Mouse (Mus musculus): ENCODE measurements around the gene Haus2. TPM values are rescaled to one million over a fixed set of nuclear protein-coding genes. Genes with fewer than 3 reads are reported as not detected.
"Not testable (repeated sequence)": the region's sequence is repeated elsewhere in the genome, so short reads cannot be mapped to it uniquely, and the experiment has no call there.

Haus2 gene
- polyA plus RNA-seq, 1 experiment: 0.17 TPM

- H3K4me1 ChIP-seq (ENCODE audit: control insufficient read depth): peaks cover 40% of the 10 kb centered on the region
Observed at GRCm38 (mm10) chr2:120571081-120571480, 38.1 kb upstream of the Haus2 start.

GRCm38 (mm10) chr2:120572161-120572560, 37.0 kb upstream of the Haus2 start:
- peaks cover 43% of the 10 kb centered on the region for H3K4me1 ChIP-seq (ENCODE audit: control insufficient read depth)
- not testable (repeated sequence) for H3K27me3 ChIP-seq (ENCODE audit: control insufficient read depth); H3K4me3 ChIP-seq (replicated peaks); H3K9me3 ChIP-seq (ENCODE audit: control insufficient read depth, low read length)
- H3K36me3 ChIP-seq (ENCODE audit: control insufficient read depth): peaks cover 11% of the 10 kb centered on the region

More at GRCm38 (mm10) chr2:120571081-120571480, 38.1 kb upstream of the Haus2 start:
- TF ChIP-seq GATA1 (IDR thresholded peaks at IDR 0.05; ENCODE audit: low read length) (no peak), TAL1 (IDR thresholded peaks at IDR 0.05; ENCODE audit: low read length) (no peak)
- Histone ChIP-seq H3K36me3 (ENCODE audit: control insufficient read depth) (peaks cover 11% of the 10 kb centered on the region), H3K9me3 (ENCODE audit: control insufficient read depth, low read length) (no peaks in the 10 kb centered on the region), H3K27me3 (ENCODE audit: control insufficient read depth) (no peaks in the 10 kb centered on the region), H3K4me3 (replicated peaks) (no peak overlapping the region)

DNA sequence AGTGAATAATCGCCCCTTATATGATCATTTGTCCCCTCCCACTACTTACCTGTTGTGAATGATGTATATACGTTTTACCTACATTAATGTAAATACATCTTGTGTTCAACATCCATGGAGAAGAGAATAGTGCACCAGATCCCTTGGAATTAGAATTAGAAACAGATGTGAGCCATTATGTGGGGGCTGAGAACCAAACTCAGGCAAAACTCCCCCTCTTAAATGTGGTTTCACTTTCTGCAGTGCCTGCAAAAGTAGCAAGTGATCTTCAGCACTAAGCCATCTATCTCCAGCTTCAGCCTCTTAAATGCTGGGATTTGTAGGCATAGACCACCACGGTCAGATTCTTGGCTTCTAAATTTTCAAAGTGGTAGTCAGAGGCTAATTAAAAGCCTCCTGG, 34.1 kb upstream of the Haus2 start:
- Histone ChIP-seq H3K36me3 (ENCODE audit: control insufficient read depth) (peaks cover 13% of the 10 kb centered on the region), H3K4me1 (ENCODE audit: control insufficient read depth) (peaks cover 31% of the 10 kb centered on the region), H3K4me3 (replicated peaks) (no peak overlapping the region)

GRCm38 (mm10) chr2:120575978-120576377, 33.2 kb upstream of the Haus2 start:
- Histone ChIP-seq H3K9me3 (ENCODE audit: control insufficient read depth, low read length) (no peaks in the 10 kb centered on the region), H3K27me3 (ENCODE audit: control insufficient read depth) (no peaks in the 10 kb centered on the region), H3K36me3 (ENCODE audit: control insufficient read depth) (peaks cover 13% of the 10 kb centered on the region), H3K4me1 (ENCODE audit: control insufficient read depth) (peaks cover 31% of the 10 kb centered on the region), H3K4me3 (replicated peaks) (no peak overlapping the region)
- TF ChIP-seq TAL1 (IDR thresholded peaks at IDR 0.05; ENCODE audit: low read length) (no peak), GATA1 (IDR thresholded peaks at IDR 0.05; ENCODE audit: low read length) (no peak)

More for the DNA sequence above, 34.1 kb upstream of the Haus2 start:
- no peaks in the 10 kb centered on the region for H3K27me3 ChIP-seq (ENCODE audit: control insufficient read depth)
- TF ChIP-seq GATA1 (IDR thresholded peaks at IDR 0.05; ENCODE audit: low read length): no peak
- no peak for TF ChIP-seq TAL1 (IDR thresholded peaks at IDR 0.05; ENCODE audit: low read length)
- H3K9me3 ChIP-seq (ENCODE audit: control insufficient read depth, low read length): no peaks in the 10 kb centered on the region

GRCm38 (mm10) chr2:120577799-120578198, 31.4 kb upstream of the Haus2 start:
- peaks cover 10% of the 10 kb centered on the region for H3K36me3 ChIP-seq (ENCODE audit: control insufficient read depth)
- TF ChIP-seq GATA1 (IDR thresholded peaks at IDR 0.05; ENCODE audit: low read length) (no peak), TAL1 (IDR thresholded peaks at IDR 0.05; ENCODE audit: low read length) (no peak)
- peaks cover 23% of the 10 kb centered on the region for H3K4me1 ChIP-seq (ENCODE audit: control insufficient read depth)
- no peaks in the 10 kb centered on the region for H3K9me3 ChIP-seq (ENCODE audit: control insufficient read depth, low read length)
- H3K4me3 ChIP-seq (replicated peaks): no peak overlapping the region
- no peaks in the 10 kb centered on the region for H3K27me3 ChIP-seq (ENCODE audit: control insufficient read depth)

- TF ChIP-seq GATA1 (IDR thresholded peaks at IDR 0.05; ENCODE audit: low read length): no peak
- no peak for TF ChIP-seq TAL1 (IDR thresholded peaks at IDR 0.05; ENCODE audit: low read length)
- Histone ChIP-seq H3K4me3 (replicated peaks) (no peak overlapping the region), H3K36me3 (ENCODE audit: control insufficient read depth) (peaks cover 10% of the 10 kb centered on the region), H3K9me3 (ENCODE audit: control insufficient read depth, low read length) (no peaks in the 10 kb centered on the region), H3K27me3 (ENCODE audit: control insufficient read depth) (no peaks in the 10 kb centered on the region), H3K4me1 (ENCODE audit: control insufficient read depth) (peaks cover 23% of the 10 kb centered on the region)
Observed at GRCm38 (mm10) chr2:120578286-120578685, 30.9 kb upstream of the Haus2 start.

GRCm38 (mm10) chr2:120589759-120590158, 19.4 kb upstream of the Haus2 start:
- H3K4me3 ChIP-seq (replicated peaks): no peak overlapping the region
- H3K9me3 ChIP-seq (ENCODE audit: control insufficient read depth, low read length): no peaks in the 10 kb centered on the region
- H3K4me1 ChIP-seq (ENCODE audit: control insufficient read depth): no peaks in the 10 kb centered on the region
- TF ChIP-seq TAL1 (IDR thresholded peaks at IDR 0.05; ENCODE audit: low read length) (no peak), GATA1 (IDR thresholded peaks at IDR 0.05; ENCODE audit: low read length) (no peak)
- peaks cover 55% of the 10 kb centered on the region for H3K36me3 ChIP-seq (ENCODE audit: control insufficient read depth)
- H3K27me3 ChIP-seq (ENCODE audit: control insufficient read depth): no peaks in the 10 kb centered on the region

DNA sequence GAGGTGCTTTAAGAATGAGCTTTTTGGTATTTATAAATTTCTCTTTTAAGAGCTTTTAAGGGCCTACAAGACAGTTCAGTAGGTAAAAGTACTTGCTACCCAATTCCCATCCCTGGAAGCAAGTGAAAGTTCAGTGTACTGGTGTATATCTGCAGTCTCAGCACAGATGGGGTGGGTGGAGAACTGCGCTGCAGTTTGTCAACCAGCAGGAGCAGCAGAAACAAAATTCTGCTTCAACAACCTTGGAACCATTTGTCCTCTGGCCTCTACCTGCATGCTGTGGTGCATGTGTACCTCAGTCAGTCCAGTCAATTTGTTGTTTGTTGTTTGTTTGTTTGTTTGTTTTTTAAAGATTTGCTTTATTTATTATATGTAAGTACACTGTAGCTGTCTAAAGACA, 17.0 kb upstream of the Haus2 start:
- peaks cover 58% of the 10 kb centered on the region for H3K36me3 ChIP-seq (ENCODE audit: control insufficient read depth)
- no peak for TF ChIP-seq TAL1 (IDR thresholded peaks at IDR 0.05; ENCODE audit: low read length)
- no peak for TF ChIP-seq GATA1 (IDR thresholded peaks at IDR 0.05; ENCODE audit: low read length)

GRCm38 (mm10) chr2:120597734-120598133, 11.4 kb upstream of the Haus2 start:
- peaks cover 78% of the 10 kb centered on the region for H3K36me3 ChIP-seq (ENCODE audit: control insufficient read depth)

More for the DNA sequence above, 17.0 kb upstream of the Haus2 start:
- Histone ChIP-seq H3K4me3 (replicated peaks) (no peak overlapping the region), H3K27me3 (ENCODE audit: control insufficient read depth) (no peaks in the 10 kb centered on the region), H3K4me1 (ENCODE audit: control insufficient read depth) (no peaks in the 10 kb centered on the region), H3K9me3 (ENCODE audit: control insufficient read depth, low read length) (no peaks in the 10 kb centered on the region)

DNA sequence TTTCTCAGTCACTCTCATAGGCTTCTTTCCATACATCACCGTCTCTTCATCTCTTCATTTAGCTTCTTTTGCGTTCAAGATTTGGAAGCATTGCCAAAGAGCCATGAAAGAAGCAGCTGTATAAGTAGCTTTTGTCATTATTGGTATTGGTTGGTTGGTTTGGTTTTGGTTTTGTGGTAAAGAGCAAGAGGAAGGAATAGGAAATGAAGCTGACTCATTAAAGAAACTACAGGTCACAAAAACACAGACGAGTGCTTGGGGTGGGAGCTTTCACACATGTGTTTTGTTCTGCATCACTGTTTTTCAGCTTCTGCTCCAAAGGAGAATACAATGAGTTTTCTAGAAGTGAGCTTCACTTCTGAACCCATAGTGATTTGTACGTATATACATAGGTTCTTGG, 9.7 kb upstream of the Haus2 start:
- H3K36me3 ChIP-seq (ENCODE audit: control insufficient read depth): peaks cover 87% of the 10 kb centered on the region
- H3K4me1 ChIP-seq (ENCODE audit: control insufficient read depth): no peaks in the 10 kb centered on the region
- TF ChIP-seq TAL1 (IDR thresholded peaks at IDR 0.05; ENCODE audit: low read length) (no peak), GATA1 (IDR thresholded peaks at IDR 0.05; ENCODE audit: low read length) (no peak)
- H3K4me3 ChIP-seq (replicated peaks): no peak overlapping the region
- H3K9me3 ChIP-seq (ENCODE audit: control insufficient read depth, low read length): no peaks in the 10 kb centered on the region
- H3K27me3 ChIP-seq (ENCODE audit: control insufficient read depth): no peaks in the 10 kb centered on the region

More at GRCm38 (mm10) chr2:120597734-120598133, 11.4 kb upstream of the Haus2 start:
- TF ChIP-seq TAL1 (IDR thresholded peaks at IDR 0.05; ENCODE audit: low read length): no peak
- no peak for TF ChIP-seq GATA1 (IDR thresholded peaks at IDR 0.05; ENCODE audit: low read length)
- no peaks in the 10 kb centered on the region for H3K27me3 ChIP-seq (ENCODE audit: control insufficient read depth)
- H3K4me3 ChIP-seq (replicated peaks): no peak overlapping the region
- H3K4me1 ChIP-seq (ENCODE audit: control insufficient read depth): no peaks in the 10 kb centered on the region
- no peaks in the 10 kb centered on the region for H3K9me3 ChIP-seq (ENCODE audit: control insufficient read depth, low read length)
